Mouse (Mus musculus) kidney, adult 8-10 months (tissue): Measurements from ENCODE around the gene Ctnnbl1.

Experiments used
- DNase-seq, 2 experiments: peaks; one replicate each; pipeline ENCODE4 v3.0.0; 2022

Ctnnbl1 gene

GRCm38 (mm10) chr2:157795627-157796423 is 58.6 kb downstream of the Ctnnbl1 start:
- DNase-seq = no peak

- DNase-seq = no peak
Measured at GRCm38 (mm10) chr2:157799533-157799932, 62.3 kb downstream of the Ctnnbl1 start.

- no peak for DNase-seq
Measured at GRCm38 (mm10) chr2:157800288-157800687, 63.1 kb downstream of the Ctnnbl1 start.

GRCm38 (mm10) chr2:157800746-157801501 is 63.7 kb downstream of the Ctnnbl1 start:
- no peak for DNase-seq

GRCm38 (mm10) chr2:157801505-157802357 is 64.5 kb downstream of the Ctnnbl1 start:
- no peak for DNase-seq

DNA sequence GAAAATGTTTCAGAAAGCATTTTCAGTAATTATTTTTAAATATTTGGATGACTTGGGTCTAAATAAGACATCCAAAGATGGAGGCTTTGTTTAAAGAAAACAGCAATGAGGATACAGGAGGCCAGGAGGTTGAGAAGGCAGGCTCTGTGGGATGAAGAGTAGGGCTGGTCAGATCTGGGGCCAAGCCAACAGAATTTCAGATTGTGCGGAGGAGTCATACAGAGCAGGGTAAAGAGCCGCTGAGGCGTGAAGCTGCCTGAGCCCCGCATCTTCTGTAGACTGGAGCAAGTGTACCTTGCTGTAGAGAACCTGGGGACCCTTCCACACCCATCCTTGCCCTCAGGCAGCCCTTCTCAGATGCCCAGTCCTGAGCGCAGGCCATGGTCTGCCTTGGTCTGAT is 65.5 kb downstream of the Ctnnbl1 start:
- no peak for DNase-seq

DNA sequence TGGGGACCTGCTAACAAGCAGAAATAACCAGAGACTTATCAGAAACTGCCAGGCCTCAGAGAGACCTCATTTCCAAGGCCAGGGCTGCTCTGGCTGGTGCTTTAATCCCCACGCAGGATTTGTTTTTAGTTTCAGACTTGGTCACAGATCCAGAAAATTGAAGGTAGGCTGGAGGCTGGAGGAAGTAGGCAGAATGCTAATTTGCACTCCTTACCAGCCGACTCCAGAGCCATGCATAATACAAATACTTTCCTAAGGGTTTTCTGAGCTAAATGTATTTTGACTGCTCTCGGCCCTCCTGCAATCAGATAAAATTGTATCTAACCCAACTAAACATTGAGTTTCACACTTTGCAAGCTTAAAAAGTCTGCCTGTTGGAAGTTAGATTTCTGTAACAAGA is 67.2 kb downstream of the Ctnnbl1 start:
- DNase-seq = no peak

DNA sequence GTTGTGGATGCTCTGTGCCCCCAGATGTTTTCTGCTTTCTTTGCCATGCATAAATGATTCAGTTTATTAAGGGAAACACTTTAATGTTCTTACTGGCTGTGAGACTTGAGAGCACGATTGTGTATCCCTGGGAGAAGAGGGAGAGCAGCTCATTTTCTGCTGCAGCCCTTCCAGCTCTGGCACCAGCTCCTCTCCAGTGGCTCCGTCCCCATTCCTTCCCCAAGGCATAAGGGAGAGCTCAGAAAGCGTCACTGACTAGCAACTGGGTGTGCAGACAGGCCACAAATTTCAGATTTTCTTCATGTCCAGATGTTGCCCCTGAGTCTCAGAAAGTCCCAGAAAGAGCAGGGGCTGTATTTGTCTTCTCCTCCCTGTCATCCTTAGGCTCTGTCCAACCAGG is 67.9 kb downstream of the Ctnnbl1 start:
- DNase-seq = no peak

- DNase-seq = no peak
Measured at GRCm38 (mm10) chr2:157807076-157807475, 69.9 kb downstream of the Ctnnbl1 start.

GRCm38 (mm10) chr2:157807621-157808367 is 70.6 kb downstream of the Ctnnbl1 start:
- DNase-seq = no peak

DNA sequence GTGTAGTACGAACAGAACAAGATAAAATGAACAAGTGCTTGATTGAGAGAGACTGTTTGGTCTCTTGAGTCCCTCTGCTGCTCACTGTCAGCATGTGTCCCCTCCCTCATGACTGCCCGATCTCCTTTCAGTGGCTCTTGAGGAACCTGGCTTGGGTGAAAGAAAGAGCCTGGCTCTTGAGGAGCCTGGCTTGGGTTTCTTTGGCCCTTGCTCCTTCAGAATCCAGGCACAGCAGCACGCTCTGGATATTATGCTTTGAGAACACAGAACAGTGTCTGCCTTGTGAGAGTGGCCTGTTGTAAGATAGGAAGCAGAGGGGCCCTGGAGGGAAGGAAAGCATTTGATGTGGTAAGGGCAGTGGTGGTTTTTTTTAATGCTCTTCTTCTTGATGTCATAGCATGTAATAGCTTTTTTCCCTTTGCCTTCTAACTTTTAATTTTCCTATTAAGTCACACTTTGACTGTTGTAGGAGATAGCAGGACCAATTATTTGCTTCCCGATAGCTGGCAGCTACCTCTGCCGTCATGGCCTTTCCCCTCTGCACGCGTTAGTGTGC is 71.2 kb downstream of the Ctnnbl1 start:
- no peak for DNase-seq

DNA sequence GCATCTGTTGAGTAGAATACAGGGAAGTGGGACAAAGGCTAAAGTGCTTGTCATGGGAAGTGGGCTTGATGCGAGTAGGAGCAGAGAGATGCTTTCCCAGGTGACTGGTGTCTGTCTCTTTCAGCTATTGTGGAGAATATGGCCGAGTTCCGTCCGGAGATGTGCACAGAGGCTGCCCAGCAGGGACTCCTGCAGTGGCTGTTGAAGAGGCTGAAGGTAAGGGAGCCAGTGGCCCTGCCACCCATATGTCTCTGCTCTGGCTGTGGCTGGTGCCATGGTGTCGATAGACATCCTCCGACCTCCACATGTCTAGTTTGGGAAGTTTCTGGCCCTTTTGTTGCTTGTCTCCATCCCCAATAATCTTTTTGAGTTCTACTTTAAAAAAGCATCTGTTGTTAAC is 72.1 kb downstream of the Ctnnbl1 start:
- no peak for DNase-seq

DNA sequence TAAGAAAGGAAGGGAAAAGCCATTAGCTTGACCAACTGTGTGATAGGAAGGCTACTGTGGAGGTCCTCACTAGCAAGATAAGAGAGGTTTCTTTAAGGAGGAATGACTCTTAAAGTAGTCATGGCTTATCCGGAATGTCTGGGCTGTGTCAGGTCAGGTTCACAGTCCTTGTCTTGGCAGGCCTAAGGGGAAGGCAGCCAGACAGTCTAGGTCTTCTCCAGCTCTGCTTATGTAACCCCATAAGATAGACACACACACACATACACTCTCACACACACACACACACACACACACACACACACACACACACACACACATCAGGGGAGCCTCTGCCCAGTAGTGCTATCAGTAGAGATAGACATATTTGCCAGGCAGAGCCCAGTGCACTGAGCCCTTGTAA is 73.5 kb downstream of the Ctnnbl1 start:
- no peak for DNase-seq

DNA sequence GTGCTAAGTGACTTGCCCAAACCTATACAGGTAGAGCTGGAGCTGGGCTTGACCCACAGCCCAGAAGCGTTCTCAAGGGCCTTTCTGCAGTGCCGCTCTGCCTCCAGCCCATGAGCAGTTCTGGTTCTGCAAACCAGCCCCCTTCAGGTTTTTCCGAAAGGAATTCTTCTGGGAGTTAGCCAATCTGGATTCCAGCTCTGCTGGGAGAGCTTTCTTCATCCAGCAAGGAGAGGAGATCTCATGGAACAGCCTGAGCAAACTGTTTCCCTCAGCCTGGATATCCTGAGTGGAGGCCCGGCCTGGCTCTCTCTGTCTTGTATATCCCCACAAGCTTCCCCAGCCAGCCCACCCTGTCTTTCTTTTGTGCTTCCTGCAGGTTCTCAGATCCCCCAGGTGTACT is 75.9 kb downstream of the Ctnnbl1 start:
- DNase-seq = no peak

DNA sequence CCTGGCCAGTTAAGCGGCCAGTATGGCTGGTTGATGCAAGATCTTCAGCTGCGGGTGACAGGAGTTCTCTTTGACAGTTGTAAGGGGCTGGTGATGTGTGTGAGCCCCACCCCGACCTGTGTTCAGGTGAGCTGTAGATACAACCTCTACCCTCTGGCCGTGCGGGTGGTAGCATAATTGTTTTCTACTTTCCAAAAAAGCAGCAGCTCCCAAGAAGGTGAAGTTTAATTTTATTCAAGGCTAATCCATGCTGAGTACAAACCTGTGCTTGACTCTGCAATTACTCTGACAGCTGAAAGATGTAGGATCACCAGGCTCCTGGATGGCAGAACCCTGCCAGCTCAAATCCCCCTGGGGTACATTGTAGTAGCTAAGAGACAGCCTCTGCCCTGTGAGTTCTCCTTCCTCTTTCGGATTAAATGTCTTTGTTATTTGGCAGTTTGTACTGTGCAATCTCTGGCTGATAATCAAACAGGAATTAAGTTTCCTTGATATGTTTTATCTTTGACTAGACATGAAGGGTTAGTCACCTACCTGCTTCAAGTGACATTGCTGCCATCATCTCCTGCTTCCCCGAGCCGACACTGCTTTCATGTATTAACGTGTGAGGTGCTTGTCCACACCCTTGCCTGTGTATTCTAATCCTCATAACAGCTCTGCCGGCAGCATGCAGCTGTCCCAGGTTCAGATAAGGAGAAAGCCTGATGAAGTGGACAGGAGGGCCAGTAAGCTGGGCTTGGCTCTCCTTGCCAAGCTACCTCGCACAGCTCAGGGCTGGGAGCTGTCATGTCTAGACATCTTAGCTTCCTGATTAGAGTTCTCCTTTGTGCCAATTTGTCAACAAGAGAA is 77.1 kb downstream of the Ctnnbl1 start:
- DNase-seq = no peak

DNA sequence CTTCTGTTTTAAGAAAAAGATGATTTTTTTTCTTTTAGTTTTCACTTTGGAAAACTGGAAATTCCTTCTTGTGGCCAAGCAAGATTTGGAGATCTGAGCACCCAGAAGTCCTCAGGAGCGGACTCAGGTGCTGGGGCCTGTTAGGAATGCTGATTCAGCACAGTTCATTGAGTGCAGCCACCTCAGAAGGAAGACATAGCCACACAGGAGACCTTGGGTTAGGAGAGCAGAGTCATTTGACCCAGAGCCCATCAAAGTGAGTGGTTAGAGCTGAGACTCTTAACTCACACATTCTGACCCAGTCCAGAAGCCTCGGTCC is 77.7 kb downstream of the Ctnnbl1 start:
- DNase-seq = no peak

- no peak for DNase-seq
Measured at GRCm38 (mm10) chr2:157817672-157818071, 80.5 kb downstream of the Ctnnbl1 start.

DNA sequence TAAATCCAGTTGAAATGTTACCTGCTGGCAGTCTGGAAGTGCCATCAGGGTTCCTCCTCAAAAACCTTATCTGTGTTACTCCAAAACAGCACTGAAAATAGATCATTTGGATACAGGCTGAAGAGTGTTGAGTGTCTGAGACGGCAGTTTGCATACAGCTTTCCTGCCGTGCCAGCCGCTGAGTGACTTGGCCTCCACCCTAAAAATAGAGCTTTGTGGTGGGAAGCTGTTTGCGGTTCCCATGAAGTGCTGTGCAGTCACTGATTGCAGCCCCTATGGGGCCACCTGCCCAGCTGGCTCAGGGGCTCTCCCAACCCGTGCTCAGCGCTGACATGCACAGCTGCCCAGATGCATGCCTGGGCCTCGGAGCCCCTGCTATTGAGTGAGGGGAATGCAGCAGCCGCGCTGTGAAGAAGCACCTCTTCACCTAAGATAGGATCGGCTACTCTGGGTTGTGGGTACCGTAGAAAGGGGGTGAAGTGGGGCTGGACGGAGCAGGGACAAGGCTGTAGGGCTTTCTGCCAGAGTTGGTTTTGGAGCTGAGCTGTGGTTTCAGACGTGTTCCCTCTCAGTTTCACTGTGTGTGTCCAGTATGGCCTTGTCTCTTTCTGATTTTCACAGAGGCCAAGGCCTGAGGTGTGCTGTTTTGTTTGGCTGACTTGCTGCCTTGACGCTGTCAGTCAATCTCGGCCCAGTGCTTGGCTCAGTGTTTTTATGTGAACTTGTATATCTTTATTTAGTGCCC is 81.5 kb downstream of the Ctnnbl1 start:
- DNase-seq = no peak

DNA sequence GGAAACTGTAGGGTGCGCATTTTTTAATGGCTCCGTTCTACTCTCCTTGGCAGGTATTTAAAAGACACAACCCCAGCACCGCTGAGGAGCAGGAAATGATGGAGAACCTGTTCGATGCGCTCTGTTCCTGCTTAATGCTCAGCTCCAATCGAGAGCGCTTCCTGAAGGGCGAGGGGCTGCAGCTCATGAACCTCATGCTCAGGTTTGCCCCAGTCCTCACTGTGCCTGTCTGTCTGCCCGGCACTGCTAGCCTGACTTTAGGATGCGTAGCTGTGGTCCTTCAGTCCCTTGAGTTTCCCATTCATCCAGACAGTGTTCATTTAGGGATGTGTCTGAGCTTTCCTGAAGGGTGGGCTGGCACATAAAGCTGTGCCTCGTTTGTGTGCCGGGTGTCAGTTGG is 82.2 kb downstream of the Ctnnbl1 start:
- no peak for DNase-seq

DNA sequence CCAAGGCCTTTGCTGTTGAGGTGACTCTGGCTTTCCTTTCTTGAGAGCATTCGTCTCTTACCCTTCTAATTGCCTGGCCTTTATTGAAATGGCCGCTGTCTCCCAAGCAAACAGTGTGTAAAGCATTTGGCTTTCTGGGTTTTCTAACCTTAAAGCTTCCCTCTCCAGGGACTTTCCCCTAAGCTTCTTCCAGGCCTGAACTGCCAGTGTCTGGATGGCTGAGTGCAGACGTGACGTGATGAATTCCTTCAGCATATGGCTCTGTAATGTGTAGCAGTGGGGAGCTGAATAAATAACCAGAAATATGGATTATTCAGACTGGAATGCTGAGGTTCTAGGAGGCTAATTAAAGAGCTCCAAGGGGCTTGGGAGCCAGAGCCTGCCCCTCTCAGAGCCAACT is 84.1 kb downstream of the Ctnnbl1 start:
- no peak for DNase-seq

DNA sequence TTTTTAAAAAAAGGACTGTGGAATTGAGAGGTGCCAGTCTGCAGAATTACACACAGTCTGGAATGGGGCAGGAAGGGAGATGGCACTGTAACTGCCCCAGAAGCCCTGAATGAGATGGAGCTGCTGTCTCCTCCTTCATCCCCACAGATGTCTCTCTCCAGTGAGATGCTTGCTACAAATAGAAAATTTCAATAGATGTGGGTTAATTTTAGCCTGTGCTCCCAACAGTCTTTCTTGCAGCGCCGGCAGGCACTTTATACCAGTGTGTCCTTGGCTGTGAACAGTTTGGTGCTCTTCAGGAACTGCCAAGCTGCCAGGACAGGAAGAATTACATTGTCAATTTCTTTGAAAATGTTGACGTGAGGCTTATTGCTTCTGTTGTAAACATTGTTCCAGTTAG is 86.3 kb downstream of the Ctnnbl1 start:
- DNase-seq = no peak
